Mouse (Mus musculus) spleen, adult 2 months (tissue): Measurements from ENCODE around the gene Six3.

Source experiments
- CTCF ChIP-seq: fragments of 200-500 bp; IDR thresholded peaks from 2 replicates; pipeline ENCODE4 v1.5.1; 2011; ENCODE audit warnings: mild to moderate bottlenecking, inconsistent platforms; ENCODE audit not compliant: insufficient read depth, insufficient read length, insufficient replicate concordance; ENCODE audit errors: extremely low read depth
- POLR2A ChIP-seq: fragments of 200-500 bp; IDR thresholded peaks from 2 replicates; pipeline ENCODE4 v1.6.1; 2011; ENCODE audit warnings: low read depth, low read length, inconsistent platforms

- no peak for TF ChIP-seq POLR2A
- no peak for TF ChIP-seq CTCF
Measured at GRCm38 (mm10) chr17:85645312-85645711, 31.9 kb downstream of the Six3 start.
